Mouse (Mus musculus): ENCODE measurements around the gene Far1.

Far1 gene

GRCm38 (mm10) chr7:113571121-113571520, 57.5 kb downstream of the Far1 start:
- no peak for DNase-seq (ENCODE audit: low read depth)

GRCm38 (mm10) chr7:113572741-113573140, 59.1 kb downstream of the Far1 start:
- DNase-seq (ENCODE audit: low read depth), result peak; percentile 66

GRCm38 (mm10) chr7:113582111-113582510, 68.5 kb downstream of the Far1 start:
- no peak for DNase-seq (ENCODE audit: low read depth)

- no peak for DNase-seq (ENCODE audit: low read depth)
Measured at GRCm38 (mm10) chr7:113589211-113589610, 75.6 kb downstream of the Far1 start.

GRCm38 (mm10) chr7:113590330-113590729, 76.7 kb downstream of the Far1 start:
- DNase-seq (ENCODE audit: low read depth), result no peak

GRCm38 (mm10) chr7:113591084-113591483, 77.5 kb downstream of the Far1 start:
- DNase-seq (ENCODE audit: low read depth), result no peak

GRCm38 (mm10) chr7:113591557-113592354, 78.1 kb downstream of the Far1 start:
- DNase-seq (ENCODE audit: low read depth), result no peak

GRCm38 (mm10) chr7:113592696-113593095, 79.1 kb downstream of the Far1 start:
- DNase-seq (ENCODE audit: low read depth), result no peak

GRCm38 (mm10) chr7:113594363-113594762, 80.7 kb downstream of the Far1 start:
- peak; percentile 79 for DNase-seq (ENCODE audit: low read depth)

- no peak for DNase-seq (ENCODE audit: low read depth)
Measured at GRCm38 (mm10) chr7:113597231-113597630, 83.6 kb downstream of the Far1 start.

GRCm38 (mm10) chr7:113601803-113602202, 88.2 kb downstream of the Far1 start:
- DNase-seq (ENCODE audit: low read depth), result no peak

- DNase-seq (ENCODE audit: low read depth), result no peak
Measured at GRCm38 (mm10) chr7:113607928-113608327, 94.3 kb downstream of the Far1 start.

GRCm38 (mm10) chr7:113609027-113609705, 95.5 kb downstream of the Far1 start:
- DNase-seq (ENCODE audit: low read depth), result peak; percentile 73

GRCm38 (mm10) chr7:113612628-113613027, 99.0 kb downstream of the Far1 start:
- DNase-seq (ENCODE audit: low read depth), result no peak

- DNase-seq (ENCODE audit: low read depth), result no peak
Measured at GRCm38 (mm10) chr7:113614198-113614927, 100.7 kb downstream of the Far1 start.

- DNase-seq (ENCODE audit: low read depth), result no peak
Measured at GRCm38 (mm10) chr7:113619166-113619565, 105.5 kb downstream of the Far1 start.

- DNase-seq (ENCODE audit: low read depth), result no peak
Measured at GRCm38 (mm10) chr7:113619768-113620167, 106.1 kb downstream of the Far1 start.
